Mouse (Mus musculus) thymus, postnatal 4 days (tissue): Measurements from ENCODE around the gene Dchs2.

Source experiments
- DNase-seq: peaks from one replicate; pipeline ENCODE4 v3.0.0; 2021

The Dchs2 gene

DNA sequence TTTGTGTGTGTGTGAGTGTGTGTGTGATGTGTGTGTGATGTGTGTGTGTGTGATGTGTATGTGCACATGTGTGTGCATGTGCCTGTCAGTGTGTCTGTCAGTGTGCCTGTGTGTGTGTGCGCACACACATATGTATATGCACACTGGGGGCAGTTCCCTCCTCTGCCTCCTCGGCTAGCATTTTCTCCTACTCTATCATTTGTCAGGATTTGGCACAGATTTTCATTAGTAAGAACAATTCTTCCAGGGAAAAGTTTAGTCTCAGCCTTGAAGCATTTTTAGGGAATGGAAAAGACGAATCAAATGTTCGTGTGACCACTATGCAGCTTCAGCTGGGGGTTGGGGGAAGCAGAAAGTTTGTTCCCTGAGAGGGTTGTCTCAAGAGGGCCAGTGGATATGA is 28.4 kb downstream of the Dchs2 start:
- DNase-seq: no peak

DNA sequence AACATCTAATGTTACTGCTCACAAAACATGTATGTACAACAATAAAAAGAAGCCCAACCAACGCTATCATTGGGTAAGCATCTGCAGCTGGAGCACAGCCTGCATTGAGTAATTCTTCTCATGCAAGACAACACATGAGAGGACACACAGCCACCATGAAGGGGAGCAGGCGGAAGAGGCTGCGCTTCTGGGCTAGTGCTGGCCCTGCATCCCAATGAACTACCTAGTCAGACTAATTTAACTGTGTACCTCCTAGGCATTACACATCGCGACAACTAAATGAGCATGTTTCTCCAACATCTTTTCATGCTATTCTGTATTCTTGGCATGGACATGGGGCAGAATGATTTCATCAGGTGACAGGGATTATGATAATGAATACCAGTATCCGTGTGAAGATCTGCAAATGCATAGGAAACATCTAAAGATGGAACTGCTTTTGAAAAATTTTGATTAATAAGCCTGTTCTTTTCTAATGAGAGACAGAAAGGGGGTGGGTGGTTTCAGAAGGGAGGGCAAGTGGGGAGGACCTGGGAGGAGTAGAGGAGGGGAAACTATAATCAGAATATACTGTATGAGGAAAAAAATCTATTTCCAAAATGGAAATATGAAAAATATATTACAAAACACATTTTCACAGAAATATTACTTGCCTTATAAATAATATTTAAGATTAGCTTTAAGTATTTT is 33.9 kb downstream of the Dchs2 start:
- no peak for DNase-seq

- DNase-seq: no peak
Observed at GRCm38 (mm10) chr3:83163676-83164075, 35.9 kb downstream of the Dchs2 start.

DNA sequence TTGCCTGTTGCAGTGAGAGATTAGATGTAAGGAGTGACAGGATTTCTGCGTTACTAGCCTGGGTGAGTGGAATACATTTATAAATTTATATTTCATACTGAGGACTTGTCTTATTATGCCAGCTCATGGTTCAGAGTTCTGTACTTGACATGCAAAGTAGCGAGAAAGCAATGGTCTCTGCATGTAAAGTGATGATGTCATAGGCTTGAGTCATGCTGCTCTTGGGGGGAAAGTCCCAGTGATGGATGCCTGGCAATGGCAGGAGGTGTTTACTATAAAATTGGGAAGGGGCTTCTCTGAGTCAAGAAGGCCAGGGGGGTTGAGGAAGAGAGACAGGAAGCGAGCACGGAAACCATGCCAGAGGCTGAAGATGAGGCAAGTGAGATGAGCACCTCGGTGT is 57.8 kb downstream of the Dchs2 start:
- no peak for DNase-seq

- no peak for DNase-seq
Observed at GRCm38 (mm10) chr3:83191271-83191670, 63.5 kb downstream of the Dchs2 start.

- no peak for DNase-seq
Observed at GRCm38 (mm10) chr3:83192401-83192800, 64.7 kb downstream of the Dchs2 start.

- DNase-seq: no peak
Observed at GRCm38 (mm10) chr3:83194911-83195310, 67.2 kb downstream of the Dchs2 start.

- no peak for DNase-seq
Observed at GRCm38 (mm10) chr3:83201286-83201980, 73.7 kb downstream of the Dchs2 start.

- DNase-seq: no peak
Observed at GRCm38 (mm10) chr3:83205073-83205668, 77.4 kb downstream of the Dchs2 start.

DNA sequence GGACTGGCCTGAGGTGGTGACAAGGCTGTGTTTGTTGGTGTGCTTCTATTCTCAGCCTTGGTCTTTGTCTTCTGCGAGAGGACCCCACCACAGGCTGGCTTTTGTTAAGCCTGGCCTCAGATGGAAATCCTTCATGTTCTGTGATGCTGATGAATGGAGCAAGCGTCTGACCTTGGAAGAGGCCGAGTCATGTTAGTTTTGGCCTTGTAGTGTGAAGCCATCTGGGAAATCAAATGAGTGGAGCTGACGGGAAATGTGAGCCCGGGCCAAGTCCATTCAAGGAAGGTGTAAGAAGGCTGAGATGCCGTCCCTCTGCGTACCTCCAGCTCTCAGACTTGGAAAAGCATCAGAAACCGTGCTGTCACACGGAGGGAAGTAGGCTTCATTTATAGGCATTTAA is 81.9 kb downstream of the Dchs2 start:
- no peak for DNase-seq

GRCm38 (mm10) chr3:83210210-83210609 is 82.5 kb downstream of the Dchs2 start:
- DNase-seq: no peak

GRCm38 (mm10) chr3:83211939-83212338 is 84.2 kb downstream of the Dchs2 start:
- no peak for DNase-seq

DNA sequence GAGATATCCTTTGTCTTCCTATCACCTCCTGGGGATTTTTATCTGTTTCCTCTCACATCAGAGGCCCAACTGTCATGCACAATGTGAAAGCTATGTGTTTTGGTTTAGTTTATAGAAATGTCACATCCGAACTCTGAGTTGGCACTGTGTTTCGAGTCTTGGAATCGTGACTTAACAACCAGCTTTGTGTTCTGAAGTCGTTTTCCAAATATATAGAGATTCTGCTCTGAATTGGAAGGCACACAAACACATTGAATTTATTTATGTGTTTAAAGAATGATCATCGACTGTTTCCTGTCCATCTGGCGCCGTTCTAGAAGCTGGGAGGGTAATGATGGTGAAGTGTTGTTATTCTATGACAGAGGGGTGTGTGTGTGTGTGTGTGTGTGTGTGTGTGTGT is 84.8 kb downstream of the Dchs2 start:
- DNase-seq: no peak

- DNase-seq: no peak
Observed at GRCm38 (mm10) chr3:83218059-83218458, 90.3 kb downstream of the Dchs2 start.

- no peak for DNase-seq
Observed at GRCm38 (mm10) chr3:83220101-83220500, 92.4 kb downstream of the Dchs2 start.

- DNase-seq: no peak
Observed at GRCm38 (mm10) chr3:83222125-83222524, 94.4 kb downstream of the Dchs2 start.

DNA sequence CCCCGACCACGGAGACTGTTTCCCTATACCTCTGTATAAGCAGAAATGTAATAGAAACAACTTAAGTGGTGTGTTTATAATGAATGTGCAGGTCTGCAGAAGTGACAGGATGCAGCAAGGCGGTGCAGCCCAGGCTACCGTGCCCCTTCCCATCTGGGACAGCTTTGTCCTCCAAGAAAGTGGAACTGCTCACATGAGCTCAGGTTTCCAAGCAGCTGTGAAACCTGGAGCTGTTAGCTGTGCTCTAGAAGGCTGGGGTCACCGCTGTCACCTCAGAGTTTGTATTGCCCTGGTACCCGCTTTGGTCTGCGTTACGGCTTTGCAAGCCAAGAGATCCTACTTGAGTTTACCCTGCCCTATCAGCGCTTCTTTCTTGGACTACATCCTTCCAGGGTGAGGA is 100.6 kb downstream of the Dchs2 start:
- no peak for DNase-seq

DNA sequence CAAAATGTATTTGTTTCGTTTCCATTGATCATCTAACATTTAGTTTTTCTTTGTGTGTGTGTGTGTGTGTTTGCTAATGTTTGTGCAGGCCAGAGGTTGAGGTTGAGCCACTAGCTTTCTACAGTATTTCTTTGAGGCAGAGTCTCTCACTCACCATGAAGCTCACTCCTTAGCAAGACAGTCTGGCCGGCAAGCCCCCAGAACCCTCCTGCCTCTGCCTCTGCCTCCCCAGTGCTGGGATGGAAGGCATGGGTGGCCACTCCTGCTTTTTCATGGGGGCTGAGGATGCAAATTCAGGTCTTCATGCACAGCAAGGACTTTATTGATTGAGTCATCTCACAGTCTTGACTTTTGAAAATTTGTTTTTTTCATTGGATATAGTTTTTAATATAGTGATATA is 102.6 kb downstream of the Dchs2 start:
- DNase-seq: no peak

- DNase-seq: no peak
Observed at GRCm38 (mm10) chr3:83234457-83234856, 106.7 kb downstream of the Dchs2 start.

DNA sequence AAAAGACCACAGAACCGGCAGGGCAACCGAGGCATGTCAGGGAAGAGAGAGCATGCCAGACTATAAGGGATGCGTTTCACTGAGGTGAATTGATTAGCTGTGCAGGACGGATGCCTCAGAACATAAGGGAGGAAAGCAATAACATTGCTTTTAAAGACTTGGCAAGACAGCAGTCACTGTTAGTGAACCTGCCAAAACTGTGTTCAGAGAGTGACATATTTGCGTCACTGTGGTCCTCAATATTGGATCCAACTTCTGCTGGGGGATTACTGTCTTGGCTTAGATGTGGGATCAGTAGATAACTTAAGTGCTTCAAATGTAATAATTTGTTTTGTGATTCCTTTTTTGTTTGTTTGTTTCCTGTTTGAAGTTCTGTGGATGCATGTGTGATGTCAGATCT is 107.3 kb downstream of the Dchs2 start:
- DNase-seq: no peak

- no peak for DNase-seq
Observed at GRCm38 (mm10) chr3:83246536-83246935, 118.8 kb downstream of the Dchs2 start.

DNA sequence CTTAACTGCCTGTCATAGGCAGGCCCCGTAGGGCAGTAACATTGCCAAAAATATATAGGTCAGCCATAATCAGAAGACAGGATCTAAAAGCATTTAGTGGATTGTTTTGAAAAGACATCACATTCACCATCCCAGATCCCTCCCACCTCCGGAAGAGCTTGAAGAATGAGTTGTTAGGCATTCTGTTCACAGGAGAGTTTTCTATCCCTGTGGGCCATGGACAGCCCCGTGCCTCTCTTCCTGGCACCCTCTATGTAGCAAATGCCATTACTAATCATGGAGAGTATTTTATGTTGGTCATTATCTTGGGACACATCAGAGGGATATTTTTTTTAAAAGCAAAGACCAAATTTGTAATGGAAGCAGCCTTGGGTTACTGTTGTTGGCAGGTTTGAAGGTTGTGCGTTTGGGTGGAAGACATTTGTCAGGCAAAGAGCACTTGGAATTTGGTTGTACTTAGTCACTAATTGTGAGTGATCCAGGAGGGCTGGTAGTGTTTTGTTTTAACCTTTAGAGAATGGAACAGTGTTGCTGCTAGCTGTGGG is 122.3 kb downstream of the Dchs2 start:
- DNase-seq: no peak

DNA sequence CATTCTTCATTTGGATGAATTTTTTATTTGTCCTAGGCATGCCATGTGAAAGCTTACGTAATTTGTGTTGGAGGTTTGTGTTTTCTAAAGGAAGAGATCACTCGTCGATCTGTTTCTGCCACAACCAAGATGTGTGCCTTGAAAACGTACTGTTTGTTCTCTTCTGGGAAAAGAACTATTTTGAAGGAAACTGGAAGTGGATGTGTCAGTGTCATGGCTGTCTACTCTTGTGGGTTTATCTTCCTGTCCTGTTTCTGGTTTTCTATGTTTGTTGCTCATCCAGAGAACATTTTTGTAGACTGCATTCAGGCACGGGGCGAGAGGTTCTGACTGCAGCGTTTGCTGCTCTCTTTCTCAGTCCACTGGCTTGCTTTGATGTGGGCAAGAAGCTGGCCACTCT is 124.2 kb downstream of the Dchs2 start:
- no peak for DNase-seq

DNA sequence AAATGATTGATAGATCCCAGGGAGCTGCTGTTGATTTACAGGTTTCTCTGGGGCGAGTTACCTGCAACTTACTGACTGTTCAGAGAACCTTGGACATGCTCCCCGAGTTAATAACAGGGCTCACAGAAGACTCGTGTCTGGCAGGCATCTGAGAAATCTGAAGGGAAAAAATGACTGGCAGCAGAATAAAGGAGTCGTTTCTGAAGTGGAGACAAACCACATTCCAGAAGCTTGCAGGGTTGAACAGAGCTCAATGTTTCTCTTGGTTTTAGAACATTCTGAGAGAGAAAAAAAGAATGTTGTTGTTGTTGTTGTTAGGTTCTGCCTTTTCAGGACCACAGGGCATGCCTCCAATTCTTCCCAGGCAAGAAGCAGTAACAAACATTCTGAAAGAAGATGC is 131.7 kb downstream of the Dchs2 start:
- no peak for DNase-seq
